Mouse (Mus musculus): ENCODE data around the gene Wnk4.

DNA sequence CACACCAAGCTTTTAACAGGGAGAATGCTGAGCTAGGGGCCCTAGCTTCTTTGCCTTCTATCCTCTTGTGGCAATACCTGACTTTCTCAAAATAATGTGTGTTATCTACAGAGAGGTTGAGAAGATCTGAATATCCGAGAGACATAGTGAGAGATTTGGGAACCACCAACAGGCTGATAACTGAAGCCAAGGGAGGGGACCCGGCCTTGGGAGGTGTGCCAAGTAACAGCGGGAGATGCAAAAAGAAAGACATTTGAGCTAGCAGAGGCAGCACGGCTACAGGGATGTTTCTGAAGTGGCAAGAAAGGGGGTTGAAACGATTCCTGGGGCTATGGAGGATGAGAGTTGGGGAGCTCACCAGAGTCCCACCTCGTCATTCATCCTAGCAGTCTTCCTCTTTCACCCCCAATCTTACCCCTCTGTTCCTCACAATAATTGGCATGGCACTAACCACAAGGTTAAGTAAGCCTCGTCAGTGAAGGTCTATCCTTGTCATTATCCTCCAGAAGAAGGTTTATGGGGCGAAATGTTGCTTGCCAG is 30.9 kb upstream of the Wnk4 start:
- TF ChIP-seq CTCF (conservative IDR thresholded peaks at IDR 0.05; ENCODE audit: low read length) (no peak), POU5F1 (IDR thresholded peaks at IDR 0.05; ENCODE audit: borderline replicate concordance, low read length) (no peak)

Measured in E14TG2a.4 (cell line).